Mouse (Mus musculus) layer of hippocampus, adult 18-20 months (tissue): Measurements from ENCODE around the gene Usmg5. TPM values are rescaled to one million over a fixed set of nuclear protein-coding genes. Genes with fewer than 3 reads are reported as not detected.
A peak's percentile ranks its signal among the peaks of the same experiment; 100 is the strongest.

Source experiments
- DNase-seq, 2 experiments: peaks; one replicate each; pipeline ENCODE4 v3.0.0; 2022; ENCODE audit warnings: low spot score in 2 of 2
- total RNA-seq, 2 experiments: library from RNA; stranded (reverse); gene quantifications; 2 replicates each; pipeline ENCODE4 v1.2.3; 2021

Usmg5 gene
- total RNA-seq, 2 experiments from 2014 or later: 748 to 765 TPM

GRCm38 (mm10) chr19:47065860-47066259, 24.6 kb downstream of the Usmg5 start:
- DNase-seq: no peak

GRCm38 (mm10) chr19:47057684-47058083, 32.8 kb downstream of the Usmg5 start:
- DNase-seq: no peak

GRCm38 (mm10) chr19:47053471-47053870, 37.0 kb downstream of the Usmg5 start:
- no peak for DNase-seq

GRCm38 (mm10) chr19:47052927-47053326, 37.5 kb downstream of the Usmg5 start:
- DNase-seq: no peak

GRCm38 (mm10) chr19:47050271-47051032, 40.0 kb downstream of the Usmg5 start, which contains the start of gene Pcgf6:
Gene Pcgf6 (minus strand): TSS chr19:47050906.
- peak; percentile 74 to 85 for DNase-seq

- DNase-seq: no peak
Measured at GRCm38 (mm10) chr19:47049840-47050239, 40.6 kb downstream of the Usmg5 start.

- DNase-seq: no peak
Measured at GRCm38 (mm10) chr19:47049061-47049460, 41.4 kb downstream of the Usmg5 start.

GRCm38 (mm10) chr19:47047236-47047833, 43.1 kb downstream of the Usmg5 start:
- no peak for DNase-seq

- no peak for DNase-seq
Measured at GRCm38 (mm10) chr19:47046343-47046742, 44.1 kb downstream of the Usmg5 start.

- DNase-seq: no peak
Measured at GRCm38 (mm10) chr19:47043608-47044007, 46.8 kb downstream of the Usmg5 start.

GRCm38 (mm10) chr19:47040720-47041473, 49.5 kb downstream of the Usmg5 start:
- DNase-seq: peak in 1 of 2 experiments; percentile 67

- DNase-seq: no peak
Measured at GRCm38 (mm10) chr19:47036596-47036995, 53.9 kb downstream of the Usmg5 start.

- DNase-seq: no peak
Measured at GRCm38 (mm10) chr19:47034916-47035315, 55.5 kb downstream of the Usmg5 start.

Other genes with a start within 250 kb of the Usmg5 start
- 100 to 1,000 TPM; 183 to 187 TPM for gene Ina, start 75.9 kb downstream of the Usmg5 start, total RNA-seq
- gene Nt5c2, start 75.5 kb downstream of the Usmg5 start, total RNA-seq: 10 to 100 TPM; 75.5 to 78.5 TPM
- 10 to 100 TPM; 19.8 to 20.8 TPM for gene Pcgf6, start 39.7 kb downstream of the Usmg5 start, total RNA-seq
- 1 to 10 TPM; 6.9 to 7.0 TPM for gene Taf5, start 22.9 kb downstream of the Usmg5 start, total RNA-seq
- gene Pdcd11, start 121 bp upstream of the Usmg5 start, total RNA-seq: 10 to 100 TPM; 16.9 to 18.3 TPM
- gene Calhm2, start 47.6 kb upstream of the Usmg5 start, total RNA-seq: 1 to 10 TPM; 5.4 to 6.3 TPM
- not detected for gene Calhm1, start 53.6 kb upstream of the Usmg5 start, total RNA-seq
- gene Calhm3, start 67.1 kb upstream of the Usmg5 start, total RNA-seq: not detected
- gene Neurl1a, start 88.2 kb upstream of the Usmg5 start, total RNA-seq: 100 to 1,000 TPM; 194 to 204 TPM